In genomic region chr2:109365962-109366361, GRCm38 (mm10) we compare ENCODE assay signal across 26 mouse cellular contexts.
"Had no signal": no experiment of that assay in that cellular context is flagged by ENCODE, and none has a peak within 500 bp of the region (broad histone marks: within the 10 kb centered on the region; RNA-seq: fewer than 3 reads in every experiment).

No protein-coding gene starts in this region.

- H3K27me3 ChIP-seq: heart, embryonic 13.5 days; heart, embryonic 15.5 days; hindbrain, embryonic 13.5 days; hindbrain, embryonic 15.5 days; limb, embryonic 12.5 days; liver, embryonic 13.5 days; liver, embryonic 15.5 days had no signal

- H3K4me1 ChIP-seq: heart, embryonic 13.5 days; heart, embryonic 15.5 days; hindbrain, embryonic 13.5 days; hindbrain, embryonic 15.5 days; limb, embryonic 10.5 days; limb, embryonic 12.5 days; liver, embryonic 13.5 days; liver, embryonic 15.5 days had no signal

- H3K36me3 ChIP-seq: heart, embryonic 13.5 days; heart, embryonic 15.5 days; hindbrain, embryonic 13.5 days; hindbrain, embryonic 15.5 days; limb, embryonic 10.5 days; limb, embryonic 12.5 days; liver, embryonic 13.5 days; liver, embryonic 15.5 days had no signal

- H3K27ac ChIP-seq: heart, adult 2 months; heart, embryonic 13.5 days; heart, embryonic 15.5 days; hindbrain, embryonic 13.5 days; hindbrain, embryonic 15.5 days; hindbrain, postnatal 0 days; layer of hippocampus, adult 2 months; left cerebral cortex, adult 2 months; limb, embryonic 10.5 days; limb, embryonic 12.5 days; liver, embryonic 13.5 days; liver, embryonic 15.5 days had no signal

- H3K4me2 ChIP-seq: heart, embryonic 11.5 days; heart, embryonic 13.5 days; heart, embryonic 15.5 days; hindbrain, embryonic 13.5 days; hindbrain, embryonic 15.5 days; limb, embryonic 12.5 days; liver, embryonic 11.5 days; liver, embryonic 13.5 days; liver, embryonic 15.5 days had no signal

- ATAC-seq: hindbrain, postnatal 0 days had no signal

- H3K9ac ChIP-seq: heart, embryonic 13.5 days; heart, embryonic 15.5 days; hindbrain, embryonic 13.5 days; hindbrain, embryonic 15.5 days; limb, embryonic 12.5 days; liver, embryonic 13.5 days; liver, embryonic 15.5 days had no signal

- H3K9me3 ChIP-seq: heart, embryonic 13.5 days; heart, embryonic 15.5 days; hindbrain, embryonic 13.5 days; hindbrain, embryonic 15.5 days; limb, embryonic 10.5 days; limb, embryonic 12.5 days; liver, embryonic 13.5 days; liver, embryonic 15.5 days had no signal

- DNase-seq: gastrocnemius, postnatal 14 days; gastrocnemius, postnatal 36 days; heart, adult 11 months; heart, adult 2 months; heart, postnatal 14 days; heart, postnatal 36 days; kidney, adult 11 months; kidney, adult 2 months; kidney, adult 9 months; kidney, postnatal 10 days; kidney, postnatal 25 days; kidney, postnatal 4 days; liver; liver, embryonic 13.5 days had no signal

- H3K4me3 ChIP-seq: heart, adult 2 months; heart, embryonic 13.5 days; heart, embryonic 15.5 days; hindbrain, embryonic 13.5 days; hindbrain, embryonic 15.5 days; layer of hippocampus, adult 2 months; left cerebral cortex, adult 2 months; limb, embryonic 10.5 days; limb, embryonic 12.5 days; liver, embryonic 13.5 days; liver, embryonic 15.5 days had no signal
